Mouse (Mus musculus): ENCODE data around the gene Ubqln4. TPM values are rescaled to one million over a fixed set of nuclear protein-coding genes. Genes with fewer than 3 reads are reported as not detected.

The Ubqln4 gene
- total RNA-seq, 2 experiments from 2014 or later = 72.4 to 78.7 TPM

- DNase-seq = no peak
These were observed 11.7 kb upstream of the Ubqln4 start for GRCm38 (mm10) chr3:88541622-88542401.

DNA sequence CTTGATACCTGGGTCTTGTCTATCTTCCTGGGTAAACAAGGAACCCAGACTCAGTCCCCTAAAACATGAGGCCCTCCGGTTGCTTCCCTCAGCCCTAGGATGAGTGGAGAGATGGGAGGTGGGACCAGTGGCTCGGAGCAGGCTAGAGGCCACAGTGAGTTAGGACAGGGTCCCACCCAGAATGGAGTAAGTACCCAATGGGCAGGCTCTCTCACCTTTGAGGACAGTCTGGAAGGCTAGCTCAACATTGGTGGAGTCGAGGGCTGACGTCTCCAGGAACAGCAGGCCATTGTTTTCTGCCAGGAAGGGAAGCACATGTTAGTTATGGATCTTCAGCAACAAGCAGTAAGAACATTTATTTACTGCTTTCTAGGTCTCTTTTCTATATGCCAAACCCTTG is 11.1 kb upstream of the Ubqln4 start:
- no peak for DNase-seq

DNA sequence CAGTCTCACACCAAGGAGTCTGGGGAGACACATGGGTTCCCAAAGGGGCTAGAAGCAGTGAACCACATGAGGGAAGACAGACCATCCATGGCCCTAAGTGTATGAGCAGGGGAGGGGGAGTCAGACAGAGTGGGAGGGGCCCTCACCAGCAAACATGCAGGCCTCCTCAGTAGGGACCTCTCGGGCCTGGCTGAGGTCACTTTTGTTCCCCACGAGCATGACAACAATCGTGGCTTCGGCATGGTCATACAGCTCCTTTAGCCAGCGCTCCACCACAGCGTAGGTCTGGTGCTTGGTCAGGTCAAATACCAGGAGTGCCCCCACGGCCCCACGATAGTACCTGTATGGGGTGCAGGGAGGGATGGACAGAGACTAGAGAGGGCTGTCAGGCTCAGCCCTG is 10.4 kb upstream of the Ubqln4 start:
- DNase-seq = no peak

GRCm38 (mm10) chr3:88543651-88544410 is 9.7 kb upstream of the Ubqln4 start:
- DNase-seq = no peak

- DNase-seq = no peak
These were observed 9.0 kb upstream of the Ubqln4 start for GRCm38 (mm10) chr3:88544514-88544913.

- no peak for DNase-seq
These were observed 8.5 kb upstream of the Ubqln4 start for GRCm38 (mm10) chr3:88544955-88545591.

- DNase-seq = no peak
These were observed 6.7 kb upstream of the Ubqln4 start for GRCm38 (mm10) chr3:88546674-88547418.

DNA sequence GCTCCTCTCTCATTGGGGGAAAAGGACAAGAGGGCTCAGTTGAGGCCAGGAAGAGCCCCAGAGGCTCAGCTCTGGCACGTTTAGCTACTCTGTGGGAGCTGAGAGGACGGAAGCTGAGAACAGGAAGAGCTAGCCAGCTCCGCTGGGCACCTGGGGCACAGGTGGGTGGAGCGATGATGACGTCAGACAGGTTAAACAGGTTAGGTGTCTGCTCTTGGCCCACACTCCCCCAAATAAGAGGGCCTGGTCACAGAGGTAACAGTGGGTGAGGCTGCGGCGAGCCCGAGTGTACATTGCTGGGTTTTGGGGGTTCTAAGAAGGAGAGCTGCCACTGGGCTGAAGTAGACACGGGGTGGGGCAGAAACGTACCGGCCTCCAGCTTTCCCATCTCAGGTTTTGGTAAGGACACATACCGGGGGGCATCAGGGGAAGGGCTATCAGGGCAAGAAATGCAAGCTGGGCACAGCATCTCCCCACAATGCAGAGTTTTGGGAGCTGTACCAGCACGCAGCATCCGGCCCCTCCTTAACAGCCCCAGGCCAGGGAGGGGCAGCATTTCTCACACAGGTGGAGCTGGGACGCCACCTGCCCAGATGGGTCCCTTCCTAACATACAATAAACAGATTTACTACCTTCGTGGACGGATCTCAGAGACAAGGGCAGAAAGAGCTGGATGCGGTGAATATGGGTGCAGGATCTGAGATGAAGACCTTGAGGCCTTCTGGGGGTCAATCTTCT is 5.2 kb upstream of the Ubqln4 start, which contains the start of gene Rab25:
Gene Rab25, minus strand, starts transcription at position 121 of the 738 bp plus-strand sequence.
- DNase-seq = no peak

DNA sequence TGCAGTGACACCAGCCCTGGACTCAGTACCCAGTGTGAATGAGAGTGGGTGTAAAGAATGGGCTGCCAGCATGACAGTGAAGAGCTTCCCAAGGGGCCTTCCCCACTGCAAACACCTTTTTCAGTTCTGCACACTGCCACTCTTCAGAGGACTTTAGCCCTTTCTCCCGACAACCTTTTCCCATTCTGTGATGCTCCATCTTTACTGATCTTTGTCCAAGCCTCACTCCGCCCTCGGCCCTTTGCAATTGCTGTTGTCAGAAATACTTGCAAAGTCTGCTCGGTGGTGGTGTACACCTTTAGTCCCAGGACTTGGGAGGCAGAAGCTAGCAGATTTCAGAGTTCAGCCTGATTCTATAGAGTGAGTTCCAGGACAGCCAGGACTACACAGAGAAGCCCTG is 2.0 kb upstream of the Ubqln4 start:
- DNase-seq = no peak

GRCm38 (mm10) chr3:88552082-88552645 is 1.4 kb upstream of the Ubqln4 start:
- no peak for DNase-seq

DNA sequence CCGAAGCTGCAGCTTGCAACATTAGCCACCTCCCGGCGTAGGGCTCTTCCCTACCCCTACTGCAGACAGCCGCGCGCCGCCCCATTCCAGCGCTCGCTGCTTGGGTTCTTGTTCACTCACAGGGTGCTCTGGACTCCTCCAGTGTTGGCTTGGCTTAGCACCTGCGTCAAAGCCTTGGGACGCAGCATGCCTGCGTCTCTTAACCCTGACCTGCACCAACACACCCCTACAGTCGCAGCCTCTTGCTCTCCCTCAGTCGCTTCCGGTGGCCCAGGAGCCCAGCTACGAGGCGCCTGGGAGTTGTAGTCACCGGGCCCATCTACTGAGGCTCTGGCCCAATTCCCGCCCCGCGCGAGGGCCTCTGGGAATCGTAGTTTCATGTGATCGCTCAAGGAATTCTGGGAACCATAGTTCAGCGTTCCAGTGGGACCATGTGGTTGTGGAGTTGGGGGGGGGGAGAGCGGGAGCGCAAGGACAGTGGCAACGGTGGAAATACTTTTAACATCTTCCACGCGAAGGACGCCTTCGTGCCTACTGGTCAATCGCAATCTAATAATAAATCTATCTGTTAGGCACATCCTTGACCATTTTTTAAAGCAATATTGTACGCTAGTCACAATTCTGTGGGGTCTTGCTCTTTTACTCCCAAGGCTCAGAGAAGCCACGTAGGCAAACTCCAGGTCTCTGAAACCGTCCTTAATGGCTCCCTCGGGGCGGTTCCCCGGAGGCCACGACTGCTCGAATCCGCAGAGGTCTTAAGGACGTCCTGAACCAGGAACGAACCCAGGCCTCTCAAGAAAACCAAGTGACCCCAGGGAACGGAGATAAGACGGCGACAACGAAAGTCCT is 658 bp upstream of the Ubqln4 start, which contains the start of gene Lamtor2:
Gene Lamtor2, minus strand, starts transcription at position 399 of the 849 bp plus-strand sequence.
- peak; percentile 99 for DNase-seq

GRCm38 (mm10) chr3:88553880-88554586 is 475 bp downstream of the Ubqln4 start:
- peak in 1 of 2 experiments; percentile 70 for DNase-seq

- DNase-seq = no peak
These were observed 1.6 kb downstream of the Ubqln4 start for GRCm38 (mm10) chr3:88555069-88555605.

DNA sequence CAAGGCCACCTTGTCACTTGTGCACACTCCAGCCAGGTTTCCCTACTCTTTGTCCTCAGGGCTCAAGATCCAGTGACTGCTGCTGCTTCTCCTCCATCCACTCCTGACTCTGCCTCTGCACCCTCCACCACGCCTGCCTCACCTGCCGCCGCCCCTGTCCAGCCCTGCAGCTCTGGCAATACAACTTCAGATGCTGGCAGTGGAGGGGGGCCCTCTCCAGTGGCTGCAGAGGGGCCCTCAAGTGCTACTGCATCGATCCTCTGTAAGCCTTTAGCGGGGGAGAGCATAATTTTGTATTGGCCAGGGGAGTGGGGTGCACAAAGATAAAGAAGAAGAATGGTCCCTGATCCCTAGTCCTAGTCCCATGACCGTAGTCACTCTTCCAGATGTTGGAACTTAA is 2.2 kb downstream of the Ubqln4 start:
- no peak for DNase-seq

- DNase-seq = no peak
These were observed 3.1 kb downstream of the Ubqln4 start for GRCm38 (mm10) chr3:88556616-88557015.

- DNase-seq = no peak
These were observed 6.0 kb downstream of the Ubqln4 start for GRCm38 (mm10) chr3:88559596-88559995.

- DNase-seq = no peak
These were observed 8.4 kb downstream of the Ubqln4 start for GRCm38 (mm10) chr3:88561989-88562388.

DNA sequence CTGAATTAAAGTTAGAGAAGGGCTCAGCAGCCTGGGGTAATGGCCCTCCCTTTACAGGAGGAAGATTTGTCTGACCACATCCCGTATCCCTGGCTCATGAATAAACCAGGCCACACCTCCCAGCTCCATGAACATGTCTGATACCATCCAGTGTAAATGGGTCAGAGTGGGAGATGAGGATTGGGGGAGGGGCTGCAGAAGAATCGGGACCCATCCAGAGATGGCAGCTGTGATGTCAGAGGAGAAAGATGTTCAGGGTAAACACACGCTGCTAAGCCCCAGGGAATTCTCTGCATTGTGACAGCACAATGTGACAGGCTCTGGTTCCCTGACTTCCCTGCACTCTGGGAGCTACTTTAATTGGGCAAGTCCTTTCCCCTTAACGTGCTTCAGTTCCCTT is 9.9 kb downstream of the Ubqln4 start:
- DNase-seq = no peak

DNA sequence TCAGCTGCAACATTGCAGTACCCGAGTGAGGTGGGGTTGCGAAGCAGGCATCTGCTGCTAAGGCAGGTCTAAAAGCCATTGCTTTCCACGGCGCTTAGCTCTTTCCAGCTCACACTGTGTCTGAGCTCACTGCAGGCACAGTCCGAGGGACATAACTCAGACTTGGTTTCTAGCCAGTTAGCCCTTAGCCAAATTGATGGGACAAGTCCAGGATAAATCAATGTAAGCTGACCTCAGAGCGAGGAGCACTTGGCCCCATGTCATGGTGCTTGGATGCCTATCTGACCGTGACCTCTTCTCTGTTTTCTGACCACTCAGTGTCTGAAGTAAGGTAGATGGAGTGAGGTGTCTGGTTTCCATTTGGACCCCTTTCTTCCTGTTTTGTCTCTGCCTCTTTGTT is 10.4 kb downstream of the Ubqln4 start:
- no peak for DNase-seq
